Mouse (Mus musculus) gastrocnemius, adult 18-20 months (tissue): ENCODE data around the gene Smchd1. TPM values are rescaled to one million over a fixed set of nuclear protein-coding genes. Genes with fewer than 3 reads are reported as not detected.
A peak's percentile ranks its signal among the peaks of the same experiment; 100 is the strongest.
"Not testable (repeated sequence)": the region's sequence is repeated elsewhere in the genome, so short reads cannot be mapped to it uniquely, and the experiment has no call there.

Experiments used
- DNase-seq: peaks from one replicate; pipeline ENCODE4 v3.0.0; 2021; ENCODE audit warnings: low spot score
- long read RNA-seq, 2 experiments: library from polyadenylated mRNA; stranded (forward); transcript quantifications; one replicate each; pipeline ENCODE4 v2.0.0; 2021
- total RNA-seq, 2 experiments: library from RNA; stranded (reverse); gene quantifications; 2 replicates each; pipeline ENCODE4 v1.2.3; 2021

The Smchd1 gene
- 1 to 10 TPM; 8.6 to 9.9 TPM for total RNA-seq
- long read RNA-seq, experiment 1, full-length matches to known transcripts, result 4 of 6 reads
- long read RNA-seq, experiment 1, partial matches to known transcripts, result 2 of 6 reads
- long read RNA-seq, experiment 1, other reads (novel, unspliced or antisense), result 0 of 6 reads
- long read RNA-seq, experiment 2, partial matches to known transcripts, result 2 of 3 reads
- long read RNA-seq, experiment 2, other reads (novel, unspliced or antisense), result 1 of 3 reads

GRCm38 (mm10) chr17:71474762-71475704 is at the start of gene Smchd1:
Gene Smchd1, minus strand, starts transcription at chr17:71475343.
- DNase-seq, result peak; percentile 92

GRCm38 (mm10) chr17:71510297-71510696 is 35.2 kb upstream of the Smchd1 start:
- DNase-seq, result no peak

DNA sequence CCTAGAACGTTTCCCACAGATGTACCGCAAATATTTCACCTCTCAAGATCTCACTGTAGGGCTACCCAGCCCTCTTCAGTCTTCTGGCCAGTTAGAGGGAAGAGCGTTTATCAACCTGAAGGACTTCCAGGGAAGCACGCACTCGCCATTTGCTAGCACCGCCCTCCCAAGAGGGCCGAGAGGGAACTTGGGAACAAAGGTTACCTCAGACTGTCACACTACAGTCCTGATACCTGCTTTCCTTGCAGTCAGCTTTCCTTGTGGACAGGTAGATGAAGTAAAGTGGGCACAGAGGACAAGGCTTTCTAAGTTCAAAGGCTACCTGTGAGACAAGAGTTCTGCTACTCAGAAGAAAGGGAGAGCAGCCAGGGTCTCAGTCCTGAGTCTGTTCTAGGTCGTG is 31.7 kb upstream of the Smchd1 start:
- no peak for DNase-seq

- DNase-seq, result no peak
These were observed 20.6 kb upstream of the Smchd1 start for GRCm38 (mm10) chr17:71495784-71496183.

GRCm38 (mm10) chr17:71491332-71491686 is 16.2 kb upstream of the Smchd1 start:
- no peak for DNase-seq

GRCm38 (mm10) chr17:71490666-71491331 is 15.7 kb upstream of the Smchd1 start:
- DNase-seq, result no peak

- DNase-seq, result no peak
These were observed 14.7 kb upstream of the Smchd1 start for GRCm38 (mm10) chr17:71489703-71490461.

- peak; percentile 11 for DNase-seq
These were observed 11.2 kb upstream of the Smchd1 start for GRCm38 (mm10) chr17:71486231-71486851.

GRCm38 (mm10) chr17:71485791-71486230 is 10.7 kb upstream of the Smchd1 start:
- DNase-seq, result peak; percentile 7

GRCm38 (mm10) chr17:71484711-71485110 is 9.6 kb upstream of the Smchd1 start:
- no peak for DNase-seq

DNA sequence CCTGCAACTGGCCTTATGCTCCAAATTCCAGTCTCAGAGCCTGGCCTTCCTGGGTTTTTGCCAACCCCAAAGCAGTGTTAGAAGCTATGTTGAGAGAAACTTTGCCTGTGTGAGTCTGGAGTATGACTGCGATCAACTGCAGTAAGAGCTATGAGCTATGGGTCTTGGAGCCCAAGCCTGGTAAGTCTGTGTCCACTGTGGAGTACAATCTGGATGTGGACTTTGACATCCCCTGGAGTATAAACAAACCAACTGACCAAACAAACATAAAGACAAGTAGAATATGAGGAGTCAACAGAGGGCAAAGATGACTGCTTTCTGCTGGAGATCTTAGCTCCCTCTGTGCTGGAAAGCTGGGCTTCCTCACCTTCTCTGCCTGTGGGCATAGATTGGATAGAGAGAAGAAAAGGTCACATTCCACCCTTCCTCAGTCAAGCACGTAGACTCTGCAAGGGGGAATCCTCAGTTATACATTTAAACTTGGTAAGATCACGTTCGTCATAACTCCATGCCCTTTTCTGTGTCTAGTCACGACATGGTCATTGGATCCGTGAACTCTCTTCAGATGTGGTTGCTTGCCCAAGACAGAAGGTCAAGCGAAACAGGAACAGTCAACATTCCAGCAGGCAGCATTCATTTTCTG is 8.4 kb upstream of the Smchd1 start:
- DNase-seq, result no peak

DNA sequence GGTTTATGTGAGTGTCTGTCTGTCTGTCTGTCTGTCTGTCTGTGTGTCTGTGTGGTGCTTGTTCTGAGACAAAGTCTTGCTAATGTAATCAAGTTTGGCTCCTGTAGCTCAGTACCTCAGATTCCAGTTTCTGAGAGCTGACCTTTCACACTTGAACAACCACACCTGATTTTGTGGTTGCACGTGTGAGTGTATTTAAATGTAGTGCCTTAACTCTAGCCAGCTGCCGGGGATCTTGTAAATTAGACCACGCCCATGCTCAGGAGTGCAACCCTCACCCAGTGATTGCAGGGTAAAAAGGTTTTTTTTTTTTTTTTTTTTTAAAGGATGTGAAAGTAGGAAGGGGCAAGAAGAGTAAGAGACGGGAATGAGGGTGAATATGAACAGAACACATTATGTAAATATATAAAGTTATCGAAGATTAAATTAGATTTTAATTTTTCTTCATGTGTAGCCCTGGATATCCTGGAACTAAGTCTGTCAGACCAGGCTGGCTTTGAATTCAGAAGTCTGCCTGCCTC is 4.3 kb upstream of the Smchd1 start:
- DNase-seq, result no peak

DNA sequence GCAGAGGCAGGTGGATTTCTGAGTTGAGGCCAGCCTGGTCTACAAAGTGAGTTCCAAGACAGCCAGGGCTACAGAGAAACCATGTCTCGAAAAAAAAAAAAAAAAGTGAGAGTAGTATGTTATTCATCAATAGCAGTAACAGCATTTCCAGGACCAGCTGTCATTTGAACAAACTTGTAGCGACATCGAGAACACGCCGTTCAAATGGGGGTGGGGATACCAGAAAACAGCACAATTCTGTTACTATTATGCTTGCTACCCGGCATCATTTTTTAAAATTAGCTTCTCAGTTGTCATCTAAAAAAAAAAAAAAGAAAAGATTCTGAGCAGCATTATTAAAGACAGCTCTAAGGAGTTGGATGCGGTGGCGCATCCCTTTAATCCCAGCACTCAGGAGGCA is 2.3 kb upstream of the Smchd1 start:
- no peak for DNase-seq

GRCm38 (mm10) chr17:71476346-71477020 is 1.3 kb upstream of the Smchd1 start:
- no peak for DNase-seq

GRCm38 (mm10) chr17:71475705-71476089 is 554 bp upstream of the Smchd1 start:
- peak; percentile 47 for DNase-seq

GRCm38 (mm10) chr17:71474128-71474527 is 1.0 kb downstream of the Smchd1 start:
- no peak for DNase-seq

GRCm38 (mm10) chr17:71471261-71471660 is 3.9 kb downstream of the Smchd1 start:
- no peak for DNase-seq

DNA sequence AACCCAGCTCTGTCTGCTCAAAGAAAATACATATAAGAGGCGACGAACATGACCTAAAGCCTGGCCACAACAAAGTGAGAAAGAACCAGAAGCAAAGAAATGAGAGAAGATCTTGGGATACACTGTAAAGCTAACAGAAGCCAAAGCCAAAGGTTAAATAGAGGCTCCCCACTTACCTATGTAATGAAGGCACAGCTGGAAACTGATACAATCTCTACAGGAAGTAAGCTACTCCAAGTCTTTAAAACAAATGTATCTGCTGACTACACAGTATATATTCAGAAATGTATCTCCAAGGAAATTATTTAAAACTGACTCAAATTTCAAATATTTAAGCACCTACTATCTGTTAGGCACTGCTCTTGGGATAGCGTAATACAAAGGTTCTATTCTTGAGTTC is 14.8 kb downstream of the Smchd1 start:
- DNase-seq, result no peak

GRCm38 (mm10) chr17:71459818-71460217 is 15.3 kb downstream of the Smchd1 start, which contains the start of gene Gm4707:
Gene Gm4707, minus strand, starts transcription at chr17:71459918.
- no peak for DNase-seq

GRCm38 (mm10) chr17:71457361-71457760 is 17.8 kb downstream of the Smchd1 start:
- not testable (repeated sequence) for DNase-seq
